Mouse (Mus musculus): ENCODE data around the gene Jak3.
"Not testable (repeated sequence)": the region's sequence is repeated elsewhere in the genome, so short reads cannot be mapped to it uniquely, and the experiment has no call there.

DNA sequence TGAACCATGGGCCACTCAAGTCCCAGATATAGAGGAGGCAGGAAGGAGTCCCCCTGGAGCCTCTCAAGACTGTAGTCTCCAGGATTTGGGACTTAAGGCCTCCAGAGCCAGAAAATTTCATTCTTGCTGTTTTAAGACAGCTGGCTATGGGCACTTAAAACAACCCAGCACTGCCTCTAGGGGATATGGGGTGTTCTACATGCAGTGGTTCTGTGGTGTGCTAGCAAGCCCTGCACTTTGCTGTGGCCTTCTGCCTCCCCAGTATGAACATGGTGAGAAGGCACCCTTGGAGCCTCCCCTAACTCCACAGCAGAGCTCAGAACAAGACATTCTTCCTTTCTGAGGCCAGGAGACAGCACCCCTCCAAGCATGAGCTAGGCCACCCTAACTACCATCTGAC lies 62.2 kb downstream of the Jak3 start:
- not testable (repeated sequence) for TF ChIP-seq POLR2A, CTCF (IDR thresholded peaks at IDR 0.05; ENCODE audit: insufficient read depth, low read depth, low read length)
